Mouse (Mus musculus) bone marrow macrophage, adult 2 months (primary cell): ENCODE results near the gene Gm10840.
"Not testable (repeated sequence)": the region's sequence is repeated elsewhere in the genome, so short reads cannot be mapped to it uniquely, and the experiment has no call there.

Experiments used
- CTCF ChIP-seq: IDR thresholded peaks from 2 replicates; pipeline ENCODE4 v1.5.1; 2012; ENCODE audit warnings: low read depth, mild to moderate bottlenecking, low read length, moderate library complexity
- POLR2A ChIP-seq: IDR thresholded peaks from 2 replicates; pipeline ENCODE4 v1.6.1; 2012; ENCODE audit warnings: mild to moderate bottlenecking, low read depth, low read length, borderline replicate concordance

DNA sequence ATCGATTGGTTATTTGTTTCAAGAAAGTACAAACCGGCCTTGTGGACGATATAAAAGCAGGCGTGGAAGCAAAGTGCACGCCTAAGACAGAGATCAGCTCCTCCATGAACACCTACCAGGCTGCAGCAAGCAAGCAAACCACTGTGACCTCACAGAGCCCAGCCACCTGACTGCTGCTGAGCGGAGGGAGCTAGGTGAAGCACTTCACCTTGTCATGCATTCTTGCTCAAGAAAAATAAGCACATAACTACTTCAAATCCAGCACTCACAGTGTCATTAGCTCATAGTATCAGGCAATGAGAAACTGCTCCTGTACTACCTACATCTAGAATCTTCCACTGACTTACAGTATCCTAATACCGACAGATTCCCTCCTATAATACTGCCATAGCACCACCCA, 39.3 kb downstream of the Gm10840 start:
- not testable (repeated sequence) for TF ChIP-seq CTCF, POLR2A
